Mouse (Mus musculus) liver, embryonic 16.5 days (tissue): Measurements from ENCODE around the gene Gimap4. TPM values are rescaled to one million over a fixed set of nuclear protein-coding genes. Genes with fewer than 3 reads are reported as not detected.

Experiments
- ATAC-seq: fragments of 200-750 bp; cut with Nextera tagmentation; 2 replicates; pipeline ENCODE4 v1.8.0; 2017; ENCODE audit warnings: low read depth, mild to moderate bottlenecking, moderate number of reproducible peaks, moderate library complexity
- H3K27ac ChIP-seq: fragments of 300-500 bp; sonication (generic); 2 replicates; pipeline ENCODE4 v1.5.1; 2014; ENCODE audit warnings: mild to moderate bottlenecking, low read length
- H3K27me3 ChIP-seq: fragments of 300-500 bp; sonication (generic); 2 replicates; pipeline ENCODE4 v1.6.1; 2014; ENCODE audit warnings: low read depth, low read length, mixed read lengths; ENCODE audit not compliant: control insufficient read depth, insufficient read depth
- H3K36me3 ChIP-seq: fragments of 300-500 bp; sonication (generic); 2 replicates; pipeline ENCODE4 v1.6.1; 2014; ENCODE audit warnings: mild to moderate bottlenecking; ENCODE audit not compliant: control insufficient read depth, insufficient read depth
- H3K4me1 ChIP-seq: fragments of 300-500 bp; sonication (generic); 2 replicates; pipeline ENCODE4 v1.6.1; 2014; ENCODE audit warnings: low read depth, low read length, mixed read lengths; ENCODE audit not compliant: control insufficient read depth
- H3K4me2 ChIP-seq: fragments of 300-500 bp; sonication (generic); 2 replicates; pipeline ENCODE4 v1.6.1; 2014; ENCODE audit warnings: low read depth, low read length, mixed read lengths
- H3K4me3 ChIP-seq: fragments of 300-500 bp; sonication (generic); 2 replicates; pipeline ENCODE4 v1.5.1; 2014; ENCODE audit warnings: low read depth, mild to moderate bottlenecking, low read length
- H3K9ac ChIP-seq: fragments of 300-500 bp; sonication (generic); 2 replicates; pipeline ENCODE4 v1.6.1; 2014; ENCODE audit warnings: low read depth, low read length
- H3K9me3 ChIP-seq: fragments of 300-500 bp; sonication (generic); replicated peaks from 2 replicates; pipeline ENCODE4 v1.6.1; 2016; ENCODE audit warnings: low read length; ENCODE audit not compliant: control insufficient read depth
- WGBS: fragments of 180-500 bp; shearing (Covaris S2); extraction: QIAGEN DNeasy Blood & Tissue Kit; methylation state at CpG from one replicate; pipeline ENCODE4 v1.1.7; 2014; ENCODE audit not compliant: insufficient replicate concordance; 5-methylcytosine and 5-hydroxymethylcytosine counted together
- polyA plus RNA-seq: library from polyadenylated mRNA; unstranded; fragments of >200 nt; fragmentation: Nextera tagmentation; extraction: Ambion mirVana; gene quantifications from 2 replicates; pipeline ENCODE4 v1.2.1, GENCODE M21; 2015

Gimap4 gene
- polyA plus RNA-seq, 1 experiment from 2014 or later = 11.0 TPM

- H3K4me3 ChIP-seq = no peak overlapping the region
Observed at GRCm38 (mm10) chr6:48737053-48737452, 52.7 kb downstream of the Gimap4 start.

GRCm38 (mm10) chr6:48737688-48738087 is 53.3 kb downstream of the Gimap4 start:
- no peaks in the 10 kb centered on the region for H3K9me3 ChIP-seq
- no peak overlapping the region for H3K9ac ChIP-seq
- no peaks in the 10 kb centered on the region for H3K27me3 ChIP-seq
- H3K4me2 ChIP-seq = no peak overlapping the region
- no peak overlapping the region for H3K4me3 ChIP-seq
- 76% methylated on average over 5 of the region's 5 CpGs for WGBS
- no peak for ATAC-seq
- H3K4me1 ChIP-seq = peaks cover 7% of the 10 kb centered on the region
- no peak overlapping the region for H3K27ac ChIP-seq
- H3K36me3 ChIP-seq = no peaks in the 10 kb centered on the region

More at GRCm38 (mm10) chr6:48737053-48737452, 52.7 kb downstream of the Gimap4 start:
- WGBS = 24% methylated on average over 2 of the region's 2 CpGs
- peaks cover 4% of the 10 kb centered on the region for H3K4me1 ChIP-seq
- no peaks in the 10 kb centered on the region for H3K9me3 ChIP-seq
- H3K4me2 ChIP-seq = no peak overlapping the region
- H3K27ac ChIP-seq = no peak overlapping the region
- no peaks in the 10 kb centered on the region for H3K36me3 ChIP-seq
- H3K9ac ChIP-seq = no peak overlapping the region
- no peak for ATAC-seq
- no peaks in the 10 kb centered on the region for H3K27me3 ChIP-seq

GRCm38 (mm10) chr6:48738961-48739779 is 54.8 kb downstream of the Gimap4 start, which contains the start of gene Gimap1:
Gene Gimap1 (plus strand): TSS chr6:48739054.
- Histone ChIP-seq H3K27me3 (no peaks in the 10 kb centered on the region), H3K9me3 (no peaks in the 10 kb centered on the region), H3K36me3 (no peaks in the 10 kb centered on the region), H3K4me1 (peaks cover 7% of the 10 kb centered on the region), H3K27ac (no peak within 1 kb of the TSS), H3K4me3 (peak within 1 kb of the TSS; percentile 37), H3K9ac (no peak within 1 kb of the TSS; the same call in 1 of the 2 replicates), H3K4me2 (0 out of 2 replicates have a peak within 1 kb of the TSS, but pooled peaks have one; percentile 9)
- ATAC-seq = no peak
- WGBS = 18% methylated on average over 15 of the region's 15 CpGs

GRCm38 (mm10) chr6:48739780-48740055 is 55.4 kb downstream of the Gimap4 start:
- H3K4me2 ChIP-seq = no peak overlapping the region
- H3K9ac ChIP-seq = no peak overlapping the region; the same call in 1 of the 2 replicates
- no peak overlapping the region for H3K27ac ChIP-seq
- no peaks in the 10 kb centered on the region for H3K36me3 ChIP-seq
- H3K9me3 ChIP-seq = no peaks in the 10 kb centered on the region
- H3K4me1 ChIP-seq = peaks cover 7% of the 10 kb centered on the region
- no peaks in the 10 kb centered on the region for H3K27me3 ChIP-seq
- H3K4me3 ChIP-seq = no peak overlapping the region
- no peak for ATAC-seq
- WGBS = 41% methylated on average over 3 of the region's 3 CpGs

GRCm38 (mm10) chr6:48740501-48741169 is 56.3 kb downstream of the Gimap4 start:
- H3K9me3 ChIP-seq = no peaks in the 10 kb centered on the region
- no peak overlapping the region for H3K4me3 ChIP-seq
- no peaks in the 10 kb centered on the region for H3K27me3 ChIP-seq
- H3K36me3 ChIP-seq = no peaks in the 10 kb centered on the region
- 29% methylated on average over 3 of the region's 3 CpGs for WGBS
- peaks cover 7% of the 10 kb centered on the region for H3K4me1 ChIP-seq
- no peak overlapping the region for H3K4me2 ChIP-seq
- H3K9ac ChIP-seq = no peak overlapping the region
- no peak for ATAC-seq
- peak overlapping the region; percentile 40; the same call in 1 of the 2 replicates for H3K27ac ChIP-seq

GRCm38 (mm10) chr6:48741273-48741672 is 56.9 kb downstream of the Gimap4 start:
- Histone ChIP-seq H3K9ac (no peak overlapping the region), H3K27me3 (no peaks in the 10 kb centered on the region), H3K4me3 (no peak overlapping the region), H3K27ac (peak overlapping the region; percentile 40), H3K4me1 (peaks cover 7% of the 10 kb centered on the region), H3K4me2 (peak overlapping the region; percentile 46; the same call in 1 of the 2 replicates), H3K9me3 (no peaks in the 10 kb centered on the region), H3K36me3 (no peaks in the 10 kb centered on the region)
- ATAC-seq = 0 out of 2 replicates have a peak, but pooled peaks have one; percentile 1
- 14% methylated on average over 3 of the region's 3 CpGs for WGBS

Other genes starting within 250 kb of the Gimap4 start
- gene Zfp467, start 238.7 kb upstream of the Gimap4 start, polyA plus RNA-seq = 2.8 and 3.3 TPM in 2 replicates
- gene Sspo, start 236.3 kb upstream of the Gimap4 start, polyA plus RNA-seq = 0.01 and 0.06 TPM in 2 replicates
- 0.84 and 1.0 TPM in 2 replicates for gene Atp6v0e2, start 146.9 kb upstream of the Gimap4 start, polyA plus RNA-seq
- gene Lrrc61, start 129.8 kb upstream of the Gimap4 start, polyA plus RNA-seq = 1.8 and 2.1 TPM in 2 replicates
- gene Rarres2, start 111.8 kb upstream of the Gimap4 start, polyA plus RNA-seq = 53.4 and 57.0 TPM in 2 replicates
- gene Gm45021, start 94.9 kb upstream of the Gimap4 start, polyA plus RNA-seq = not detected in 2 replicates
- 11.7 and 14.0 TPM in 2 replicates for gene Repin1, start 90.7 kb upstream of the Gimap4 start, polyA plus RNA-seq
- gene Gm44965, start 90.6 kb upstream of the Gimap4 start, polyA plus RNA-seq = not detected in 2 replicates
- 2.2 and 2.3 TPM in 2 replicates for gene Zfp775, start 82.5 kb upstream of the Gimap4 start, polyA plus RNA-seq
- gene AI854703, start 57.8 kb upstream of the Gimap4 start, polyA plus RNA-seq = 0.13 and 0.19 TPM in 2 replicates
- gene Gimap8, start 37.3 kb upstream of the Gimap4 start, polyA plus RNA-seq = 1.0 and 1.1 TPM in 2 replicates
- gene Gimap9, start 8.4 kb upstream of the Gimap4 start, polyA plus RNA-seq = 7.2 and 9.8 TPM in 2 replicates
- 8.9 and 9.9 TPM in 2 replicates for gene Gimap6, start 23.7 kb downstream of the Gimap4 start, polyA plus RNA-seq
- gene Gm28053, start 34.1 kb downstream of the Gimap4 start, polyA plus RNA-seq = 0.40 TPM in 1 of 2 replicates, not detected in the other
- gene Gimap7, start 34.1 kb downstream of the Gimap4 start, polyA plus RNA-seq = 0.13 and 0.16 TPM in 2 replicates
- 5.7 and 5.9 TPM in 2 replicates for gene Gimap1, start 54.5 kb downstream of the Gimap4 start, polyA plus RNA-seq
- 2.5 and 2.8 TPM in 2 replicates for gene Gimap5, start 61.6 kb downstream of the Gimap4 start, polyA plus RNA-seq
- 0.20 and 0.37 TPM in 2 replicates for gene Gimap3, start 86.3 kb downstream of the Gimap4 start, polyA plus RNA-seq
- 138 and 147 TPM in 2 replicates for gene Tmem176a, start 156.4 kb downstream of the Gimap4 start, polyA plus RNA-seq
- 207 and 215 TPM in 2 replicates for gene Tmem176b, start 156.9 kb downstream of the Gimap4 start, polyA plus RNA-seq
- 0.20 TPM in 1 of 2 replicates, not detected in the other for gene Aoc1, start 188.3 kb downstream of the Gimap4 start, polyA plus RNA-seq
- not detected in 2 replicates for gene 1600015I10Rik, start 245.3 kb downstream of the Gimap4 start, polyA plus RNA-seq